Mouse (Mus musculus) cerebral cortex, adult 2 months (tissue): Measurements from ENCODE around the gene Hspa1b.

Experiments
- WGBS: fragments of 180-500 bp; shearing (Covaris S2); methylation state at CpG from one replicate; pipeline ENCODE4 v1.1.7; 2018; 5-methylcytosine and 5-hydroxymethylcytosine counted together

The Hspa1b gene

GRCm38 (mm10) chr17:34959130-34959778, at the start of gene Hspa1b:
TSS of gene Hspa1b (minus strand) at chr17:34959238.
- 0% methylated on average over 30 of the region's 32 CpGs for WGBS

DNA sequence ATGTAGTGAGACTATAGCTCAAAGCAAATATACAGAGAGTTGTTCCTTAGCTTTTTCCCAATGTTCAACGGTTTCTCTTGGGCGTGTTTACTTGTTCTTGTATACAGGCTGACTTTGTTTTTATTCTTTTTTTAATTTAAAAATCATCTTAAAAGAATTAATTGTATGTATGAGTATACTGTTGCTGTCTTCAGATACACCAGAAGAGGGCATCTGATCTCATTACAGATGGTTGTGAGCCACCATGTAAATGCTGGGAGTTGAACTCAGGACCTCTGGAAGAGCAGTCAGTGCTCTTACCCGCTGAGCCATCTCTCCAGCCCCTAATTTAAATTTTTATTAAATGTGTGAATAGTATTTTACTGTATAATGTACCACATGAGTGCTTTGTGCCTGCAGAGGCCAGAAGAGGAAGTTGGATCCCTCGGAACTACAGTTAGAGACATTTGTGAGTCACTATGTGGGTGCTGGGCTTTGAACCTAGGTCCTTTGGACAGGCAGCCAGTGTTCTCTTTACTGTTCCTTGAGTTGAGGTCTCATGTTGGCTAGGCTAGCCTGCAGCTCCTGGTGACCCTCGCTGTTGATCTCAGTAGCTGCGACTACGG, 48.5 kb upstream of the Hspa1b start:
- WGBS: 96% methylated on average over 7 of the region's 7 CpGs

DNA sequence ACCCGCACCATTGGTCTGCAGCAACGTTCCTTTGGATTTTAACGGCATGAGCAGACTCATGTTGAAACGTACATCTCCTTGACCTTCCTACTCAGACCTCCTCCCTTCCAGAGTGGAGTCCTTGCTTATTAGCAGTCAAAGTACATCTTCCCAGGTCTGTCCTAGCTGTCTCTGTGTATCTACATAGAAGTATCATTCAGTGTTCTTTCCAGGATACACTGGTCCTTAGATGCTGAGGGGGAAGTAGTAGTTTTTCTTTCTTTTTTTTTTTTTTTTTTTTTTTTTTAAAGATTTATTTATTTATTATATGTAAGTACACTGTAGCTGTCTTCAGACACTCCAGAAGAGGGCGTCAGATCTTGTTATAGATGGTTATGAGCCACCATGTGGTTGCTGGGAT, 46.9 kb upstream of the Hspa1b start:
- 96% methylated on average over 4 of the region's 5 CpGs for WGBS

DNA sequence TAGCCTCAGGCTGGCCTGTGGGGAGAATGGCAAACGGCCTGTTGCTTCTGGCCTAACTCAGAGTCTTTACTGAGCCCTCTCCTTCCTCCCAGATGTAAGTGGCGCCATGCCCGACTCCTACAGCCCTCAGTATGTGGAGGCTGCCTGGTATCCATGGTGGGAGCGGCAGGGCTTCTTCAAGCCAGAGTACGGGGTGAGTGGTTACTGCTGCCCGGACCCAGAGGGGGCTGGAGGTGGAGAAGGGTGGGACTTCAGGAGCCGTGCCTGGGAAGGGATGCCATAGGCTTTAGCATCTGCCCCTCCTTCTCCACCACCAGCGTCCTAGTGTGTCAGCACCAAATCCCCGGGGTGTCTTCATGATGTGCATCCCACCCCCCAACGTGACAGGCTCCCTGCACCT, 46.1 kb upstream of the Hspa1b start:
- 89% methylated on average over 10 of the region's 10 CpGs for WGBS

DNA sequence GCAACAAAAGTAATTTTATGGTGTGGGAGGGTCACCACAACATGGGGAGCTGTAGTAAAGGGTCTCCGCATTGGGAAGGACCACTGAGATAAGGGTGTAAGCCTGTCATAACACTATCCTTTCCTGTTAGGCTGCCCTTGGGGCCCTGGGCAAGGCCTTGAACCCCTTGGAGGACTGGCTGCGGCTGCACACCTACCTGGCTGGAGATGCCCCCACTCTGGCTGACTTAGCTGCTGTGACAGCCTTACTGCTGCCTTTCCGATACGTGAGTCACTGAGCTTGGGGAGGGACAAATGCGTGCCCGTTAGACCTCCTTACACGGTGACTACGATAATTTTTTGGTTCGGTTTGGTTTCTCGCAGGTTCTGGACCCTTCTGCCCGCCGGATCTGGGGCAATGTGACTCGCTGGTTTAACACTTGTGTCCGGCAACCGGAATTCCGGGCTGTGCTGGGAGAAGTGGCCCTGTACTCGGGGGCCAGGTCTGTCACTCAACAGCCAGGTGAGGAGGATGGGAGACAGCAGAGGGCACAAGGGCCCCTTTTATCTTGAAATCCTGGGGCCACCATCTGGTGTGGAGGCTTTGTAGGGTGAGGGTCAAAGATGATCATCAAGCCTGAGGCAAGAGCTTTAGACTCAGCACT, 45.2 kb upstream of the Hspa1b start:
- 96% methylated on average over 17 of the region's 17 CpGs for WGBS

GRCm38 (mm10) chr17:35003022-35003838, 44.2 kb upstream of the Hspa1b start:
- 71% methylated on average over 9 of the region's 9 CpGs for WGBS

DNA sequence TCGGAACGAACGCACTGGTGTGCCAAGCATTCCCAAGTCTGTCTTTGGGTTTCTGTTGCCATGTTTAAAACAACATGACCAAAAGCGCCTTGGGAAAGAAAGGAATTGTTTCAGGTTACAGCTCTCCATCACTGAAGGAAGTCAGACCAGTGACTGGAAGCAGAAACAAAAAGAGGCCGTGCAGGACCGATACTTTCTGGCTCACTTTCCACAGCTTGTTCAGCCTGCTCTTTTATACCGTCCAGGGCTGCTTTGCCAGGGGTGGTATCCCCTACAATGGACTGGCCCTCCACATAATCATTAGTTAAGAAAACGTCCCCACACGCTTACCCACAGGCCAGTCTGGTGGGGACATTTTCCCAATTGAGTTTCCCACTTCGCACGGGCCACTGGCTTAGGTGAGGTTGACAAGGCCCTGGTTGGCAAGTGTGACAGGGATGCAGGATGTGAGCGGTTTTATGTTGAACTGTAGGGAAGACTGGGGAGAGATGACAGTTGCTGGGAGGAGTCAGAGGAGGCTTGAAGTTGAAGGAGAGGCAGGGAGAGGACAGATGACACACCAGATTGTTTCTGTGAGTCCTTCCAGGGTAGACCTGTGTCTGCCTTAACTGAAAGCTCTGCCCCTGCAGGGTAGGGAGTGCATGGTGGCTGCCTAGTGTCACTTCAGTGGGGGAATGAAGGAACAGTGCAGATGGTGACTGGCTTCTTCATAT, 43.3 kb upstream of the Hspa1b start:
- 15% methylated on average over 12 of the region's 12 CpGs for WGBS

GRCm38 (mm10) chr17:35001452-35002152, 42.6 kb upstream of the Hspa1b start:
- 3% methylated on average over 35 of the region's 35 CpGs for WGBS

GRCm38 (mm10) chr17:35000717-35001451, 41.8 kb upstream of the Hspa1b start, which contains the start of gene Vars:
TSS of gene Vars (plus strand) at chr17:35000987.
- WGBS: under 1% methylated on average over 83 of the region's 83 CpGs

DNA sequence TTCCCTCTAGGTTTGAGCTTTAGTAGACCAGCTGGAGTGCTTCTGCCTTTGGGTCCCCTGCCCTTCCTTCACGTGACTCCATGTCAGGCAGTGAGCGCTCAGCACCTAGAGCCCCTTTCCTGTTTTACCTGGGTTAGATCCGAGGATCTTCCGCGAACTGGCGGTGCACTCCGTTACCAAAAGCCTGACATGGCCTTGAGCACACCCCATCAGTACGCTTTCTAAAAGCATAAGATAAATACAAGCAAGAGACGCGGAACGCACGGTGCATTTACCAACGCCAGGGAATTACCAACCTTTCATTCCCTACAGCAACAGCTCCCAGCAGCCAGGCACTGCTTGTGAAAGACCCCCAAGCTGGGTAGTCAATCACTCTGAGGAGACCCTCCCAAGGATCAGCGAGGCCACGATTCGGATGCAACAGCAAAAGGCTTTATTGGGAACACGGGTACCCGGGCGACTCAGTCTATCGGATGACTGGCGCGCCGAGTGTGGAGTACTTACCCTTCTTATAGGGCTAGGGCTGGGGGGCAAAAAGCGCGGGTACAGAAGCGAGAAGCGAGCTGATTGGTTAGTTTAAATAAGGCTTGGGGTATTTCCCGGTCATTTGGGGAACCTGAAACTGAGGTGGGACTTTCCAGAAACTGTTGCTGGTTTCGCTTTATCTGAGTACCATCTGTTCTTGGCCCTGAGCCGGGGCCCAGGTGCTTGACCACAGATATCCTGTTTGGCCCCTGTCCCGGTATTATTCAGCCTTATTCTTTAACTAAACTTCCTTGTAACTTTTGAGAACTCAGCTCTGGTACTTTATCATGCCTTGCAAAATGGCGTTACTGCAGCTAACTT, 41.1 kb upstream of the Hspa1b start:
- 16% methylated on average over 31 of the region's 32 CpGs for WGBS

GRCm38 (mm10) chr17:34998526-34999430, 39.7 kb upstream of the Hspa1b start:
- WGBS: 91% methylated on average over 15 of the region's 15 CpGs

DNA sequence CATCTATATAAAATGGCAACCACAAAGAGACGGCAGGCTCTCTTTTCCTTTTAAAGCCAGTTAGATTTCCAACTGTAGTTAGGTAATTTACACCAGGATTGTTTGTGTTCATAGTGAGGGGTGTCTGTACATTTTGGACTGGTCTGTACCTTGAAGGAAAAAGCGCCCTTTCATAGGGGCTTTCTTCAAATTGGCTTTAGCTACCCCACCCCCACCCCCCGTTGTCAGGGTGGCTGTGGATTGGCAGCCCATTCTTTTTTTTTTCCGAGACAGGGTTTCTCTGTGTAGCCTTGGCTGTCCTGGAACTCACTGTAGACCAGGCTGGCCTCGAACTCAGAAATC, 38.1 kb upstream of the Hspa1b start:
- WGBS: 88% methylated on average over 5 of the region's 5 CpGs

DNA sequence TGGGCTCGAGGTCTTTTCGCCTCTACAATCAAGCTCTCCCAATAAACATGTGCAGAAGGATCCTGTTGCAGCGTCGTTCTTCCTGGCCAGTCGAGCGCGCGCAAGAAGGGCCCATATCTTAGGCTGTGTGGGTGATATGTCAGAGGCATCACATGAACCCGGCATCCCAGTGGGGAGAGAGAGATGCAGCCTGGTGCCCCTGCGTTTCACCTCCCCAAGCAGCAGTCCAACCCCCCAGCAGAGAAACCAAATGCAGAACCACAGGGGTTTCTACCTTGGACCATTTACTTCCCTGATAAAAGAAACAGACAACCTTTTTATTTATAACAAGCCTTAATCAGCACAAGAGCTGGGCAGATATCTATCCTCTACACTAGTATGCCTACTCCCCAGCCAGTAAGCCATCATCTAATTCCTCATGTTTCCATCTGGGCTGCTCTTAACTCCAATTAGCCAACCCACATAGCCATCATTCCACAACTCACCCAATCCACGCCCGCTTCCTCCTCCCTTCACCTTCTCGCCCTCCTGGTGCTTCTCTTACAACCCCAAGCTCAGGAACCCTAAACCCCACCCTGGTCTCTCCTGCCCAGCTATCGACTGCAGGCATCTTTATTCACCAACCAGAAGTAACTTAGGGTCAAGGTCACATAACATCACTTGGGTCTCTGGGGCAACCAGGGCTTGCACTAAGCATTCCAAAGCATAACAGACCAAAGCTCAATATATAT, 37.5 kb upstream of the Hspa1b start:
- WGBS: 95% methylated on average over 14 of the region's 14 CpGs

DNA sequence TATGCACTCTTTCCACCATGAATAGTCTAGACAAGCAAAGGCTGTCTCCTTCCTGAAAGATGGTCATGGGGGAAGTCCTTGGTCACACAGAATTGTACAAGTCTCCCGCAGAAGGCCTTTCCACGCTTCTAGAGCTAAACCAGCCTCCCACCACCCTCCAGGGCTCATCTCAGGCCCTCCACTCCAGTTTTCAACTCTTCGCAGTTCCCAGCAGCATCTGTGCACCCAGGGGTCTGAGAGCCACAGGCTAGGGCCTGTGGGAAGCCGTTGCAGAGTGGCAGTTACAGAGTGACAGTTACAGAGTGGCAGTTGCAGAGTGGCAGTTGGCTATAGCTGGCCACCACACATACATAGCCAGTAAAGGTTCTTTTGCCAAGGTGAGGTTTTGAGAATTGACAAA, 36.9 kb upstream of the Hspa1b start:
- WGBS: 93% methylated on average over 4 of the region's 4 CpGs

DNA sequence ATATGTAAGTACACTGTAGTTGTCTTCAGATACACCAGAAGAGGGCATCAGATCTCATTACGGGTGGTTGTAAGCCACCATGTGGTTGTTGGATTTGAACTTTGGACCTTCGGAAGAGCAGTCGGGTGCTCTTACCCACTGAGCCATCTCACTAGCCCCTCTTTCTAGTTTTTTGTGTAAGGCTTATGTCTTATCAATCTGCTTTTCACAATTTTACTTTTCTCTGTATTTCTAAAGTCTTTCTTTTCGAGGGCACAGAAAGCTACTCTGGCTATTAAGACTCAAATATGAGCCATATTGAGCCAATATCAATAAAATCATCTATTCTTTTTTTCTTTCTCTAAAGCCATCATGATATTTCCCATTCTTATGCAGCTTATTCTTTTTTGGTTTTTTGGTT, 36.2 kb upstream of the Hspa1b start:
- WGBS: 86% methylated on average over 4 of the region's 4 CpGs

DNA sequence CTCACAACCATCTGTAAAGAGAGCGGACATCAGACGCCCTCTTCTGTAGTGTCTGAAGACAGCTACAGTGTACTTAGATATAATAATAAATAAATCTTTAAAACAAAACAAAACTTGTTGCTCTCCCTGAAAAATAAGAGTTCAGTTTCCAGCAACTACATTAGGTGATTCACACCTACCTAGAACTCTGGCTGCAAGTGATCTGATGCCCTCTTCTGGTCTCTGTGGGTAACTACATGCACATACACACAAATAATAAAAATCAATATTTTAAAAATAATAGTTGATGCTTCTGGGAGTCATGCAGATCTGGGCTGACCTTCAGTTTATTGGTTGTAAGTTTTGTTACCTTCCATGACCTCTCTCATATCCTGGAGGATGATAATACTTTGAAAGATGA, 25.2 kb upstream of the Hspa1b start:
- WGBS: 83% methylated on average over 2 of the region's 2 CpGs

DNA sequence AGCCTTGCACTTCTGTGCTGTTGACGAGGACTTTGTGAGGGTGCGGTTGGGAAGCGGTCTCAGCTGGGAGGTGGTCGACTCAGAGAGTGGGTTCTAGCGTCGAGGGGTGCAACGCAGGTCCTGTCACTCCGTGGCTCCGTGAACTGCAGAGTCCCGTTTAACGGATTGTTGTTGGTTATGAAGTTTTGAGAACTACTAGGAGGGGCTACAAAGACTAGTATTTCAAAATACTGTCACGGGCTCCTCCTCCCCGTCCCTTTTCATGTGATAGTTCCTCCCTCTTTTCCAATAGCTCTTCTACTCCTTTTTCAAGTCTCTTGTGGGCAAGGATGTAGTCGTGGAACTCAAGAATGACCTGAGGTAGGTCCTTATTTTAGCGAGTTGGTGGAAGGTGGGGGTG, 23.3 kb upstream of the Hspa1b start:
- WGBS: under 1% methylated on average over 15 of the region's 15 CpGs

DNA sequence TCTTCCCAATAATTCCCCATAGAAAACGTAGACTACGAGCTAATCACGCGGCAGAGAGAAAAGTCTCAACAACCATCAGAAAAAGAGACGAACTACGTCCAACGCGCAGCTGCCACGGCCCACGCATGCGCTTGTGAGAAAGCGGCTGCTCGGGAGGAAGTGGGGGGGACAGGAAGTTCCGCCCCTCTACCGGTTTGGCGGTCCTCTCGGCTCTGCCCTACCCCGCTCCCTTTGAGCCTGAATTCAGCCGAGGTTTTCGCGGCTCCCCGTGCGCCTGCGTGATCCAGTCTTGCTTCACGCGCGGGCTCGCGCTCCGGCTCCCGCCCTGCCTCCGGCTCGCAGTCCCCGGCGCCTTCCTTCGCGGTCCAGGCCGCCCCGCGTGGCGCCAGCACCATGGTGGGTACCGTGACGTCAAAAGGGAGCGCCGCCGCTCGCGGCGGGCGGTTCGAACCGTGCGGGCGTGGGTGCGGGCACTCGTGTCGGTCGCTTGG, 22.7 kb upstream of the Hspa1b start, which contains the start of gene Lsm2:
Gene Lsm2 (plus strand): TSS at position 173 of the 491 bp plus-strand sequence.
- under 1% methylated on average over 58 of the region's 58 CpGs for WGBS
